Comparison of ENCODE assay signal across 11 mouse cellular contexts in the genomic region with DNA sequence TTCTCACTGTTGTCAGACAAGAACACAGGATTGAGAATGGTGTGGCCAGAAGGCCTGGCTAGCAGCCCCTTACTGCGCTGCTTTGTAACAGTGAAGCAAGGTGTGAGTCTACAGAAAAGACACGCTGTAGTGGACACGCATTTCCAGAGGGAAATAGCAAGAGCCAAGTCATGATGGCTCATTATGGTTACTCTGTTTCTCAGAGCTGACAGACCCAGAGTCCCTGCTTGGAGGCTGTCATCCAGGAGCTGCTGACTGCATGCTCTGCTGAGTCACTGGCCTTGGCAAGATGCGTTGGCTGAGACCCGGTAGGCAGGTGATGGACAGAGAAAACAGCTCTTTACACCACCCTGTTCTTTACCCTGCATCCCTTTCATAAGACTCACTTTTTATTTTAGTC. TPM values are rescaled to one million over a fixed set of nuclear protein-coding genes. Genes with fewer than 3 reads are reported as not detected.
DNase-seq lines count a peak whose midpoint lies in the region; ATAC-seq and TF ChIP-seq lines count a peak whose summit lies in the region.
"Had no signal": no experiment of that assay in that cellular context is flagged by ENCODE, and none has a peak within 500 bp of the region (broad histone marks: within the 10 kb centered on the region; RNA-seq: fewer than 3 reads in every experiment).

No protein-coding gene starts in this region.

- no peak overlapping the region for H3K9ac ChIP-seq in heart, embryonic 11.5 days (ENCODE audit: low read depth, low read length)
- H3K9ac ChIP-seq: hindbrain, embryonic 15.5 days; lung, embryonic 14.5 days had no signal

- peak; percentile 97 for DNase-seq in heart, adult 11 months
- peak; percentile 42 to 55 for DNase-seq in right cerebral cortex, adult 2 months (ENCODE audit: low spot score in 2 of 2)
- DNase-seq in right cerebral cortex, postnatal 10 days (ENCODE audit: low spot score in 2 of 2): no peak
- peak; percentile 90 for DNase-seq in gastrocnemius, adult 2 months
- peak; percentile 21 to 23 for DNase-seq in right cerebral cortex, postnatal 36 days (ENCODE audit: low spot score in 2 of 2)
- DNase-seq in liver: no peak
- DNase-seq in urinary bladder, postnatal 4 days (ENCODE audit: low spot score in 2 of 2): no peak
- DNase-seq: lung, embryonic 14.5 days had no signal

- H3K4me1 ChIP-seq in heart, embryonic 11.5 days (ENCODE audit: control insufficient read depth, insufficient read depth, low read length): peaks cover 3% of the 10 kb centered on the region; the same call in 1 of the 2 replicates
- H3K4me1 ChIP-seq: hindbrain, embryonic 15.5 days had no signal

- WGBS in heart, embryonic 11.5 days (ENCODE audit: insufficient replicate concordance): 85% methylated on average over 5 of the region's 5 CpGs

- no peak overlapping the region for H3K4me3 ChIP-seq in heart, embryonic 11.5 days (ENCODE audit: low read depth, low read length)
- H3K4me3 ChIP-seq in gastrocnemius, adult 2 months: peak overlapping the region; percentile 4; the same call in 1 of the 2 replicates
- H3K4me3 ChIP-seq: hindbrain, embryonic 15.5 days had no signal

- H3K4me2 ChIP-seq in heart, embryonic 11.5 days: no peak overlapping the region
- H3K4me2 ChIP-seq: hindbrain, embryonic 15.5 days; lung, embryonic 14.5 days had no signal

- TF ChIP-seq CTCF in gastrocnemius, adult 2 months (IDR thresholded peaks at IDR 0.05): no peak

- intact Hi-C loops in gastrocnemius, adult 2 months (cut with DNase I): loop anchor here (2.0 kb wide), 1 partner anchor 37 kb away; the partner anchor contains the start of gene Gm5105

- no peak for ATAC-seq in heart, embryonic 11.5 days (replicated peaks; ENCODE audit: insufficient number of reproducible peaks, low FRiP score, low TSS enrichment)

- H3K27me3 ChIP-seq in heart, embryonic 11.5 days (ENCODE audit: control insufficient read depth, insufficient read depth, low read length): no peaks in the 10 kb centered on the region
- H3K27me3 ChIP-seq: CH12.LX; hindbrain, embryonic 15.5 days had no signal

- H3K9me3 ChIP-seq in heart, embryonic 11.5 days (replicated peaks; ENCODE audit: control insufficient read depth, low read length): no peaks in the 10 kb centered on the region
- H3K9me3 ChIP-seq: hindbrain, embryonic 15.5 days had no signal

- H3K36me3 ChIP-seq in heart, embryonic 11.5 days (ENCODE audit: control insufficient read depth, insufficient read depth, low read length): no peaks in the 10 kb centered on the region
- H3K36me3 ChIP-seq: hindbrain, embryonic 15.5 days had no signal

- no peak overlapping the region for H3K27ac ChIP-seq in heart, embryonic 11.5 days (ENCODE audit: low read depth, low read length)
- peak overlapping the region; percentile 90 for H3K27ac ChIP-seq in gastrocnemius, adult 2 months
- H3K27ac ChIP-seq: hindbrain, embryonic 15.5 days had no signal

RNA-seq across cellular contexts. Expression of gene 1110002E22Rik, which starts 35.5 kb away (rescaled TPM):
- polyA plus RNA-seq in heart, embryonic 11.5 days (2014; fragmentation: Nextera tagmentation; extraction: Ambion mirVana): 6.3 and 8.3 TPM in 2 replicates
- 100 to 1,000 TPM; 120 to 128 TPM for total RNA-seq in gastrocnemius, adult 2 months (2021)

RNA-seq across cellular contexts. Expression of gene Gm5105, which starts 37.8 kb away (rescaled TPM):
- polyA plus RNA-seq in heart, embryonic 11.5 days (2014; fragmentation: Nextera tagmentation; extraction: Ambion mirVana): 0.89 TPM in 1 of 2 replicates, not detected in the other
- 1 to 10 TPM; 1.3 to 1.8 TPM for total RNA-seq in gastrocnemius, adult 2 months (2021)
- polyA plus RNA-seq: lung, embryonic 14.5 days had no signal

RNA-seq across cellular contexts. Expression of gene Dapp1, which starts 48.0 kb away (rescaled TPM):
- polyA plus RNA-seq in heart, embryonic 11.5 days (2014; fragmentation: Nextera tagmentation; extraction: Ambion mirVana): 14.0 and 15.4 TPM in 2 replicates
- total RNA-seq in gastrocnemius, adult 2 months (2021): 1 to 10 TPM in 1 of 2 experiments, under 1 TPM in 1; 0.84 to 2.0 TPM

Comparison
In these comparisons a context has a peak if more than half of its experiments do, and no peak if none do; other contexts are left out.
1. DNase-seq: peak in heart, adult 11 months (single experiment), right cerebral cortex, adult 2 months (2 of 2), gastrocnemius, adult 2 months (single experiment) and right cerebral cortex, postnatal 36 days (2 of 2); none in right cerebral cortex, postnatal 10 days (0 of 2), liver (single experiment) and urinary bladder, postnatal 4 days (0 of 2).